Mouse (Mus musculus): ENCODE data around the gene Rbms3. TPM values are rescaled to one million over a fixed set of nuclear protein-coding genes. Genes with fewer than 3 reads are reported as not detected.

The Rbms3 gene
- polyA plus RNA-seq, 1 experiment from 2014 or later: 87.2 TPM

- WGBS: 98% methylated on average over 1 of the region's 1 CpGs
- Histone ChIP-seq H3K4me2 (replicated peaks) (no peak overlapping the region), H3K9me3 (no peaks in the 10 kb centered on the region), H3K36me3 (no peaks in the 10 kb centered on the region), H3K27me3 (replicated peaks) (no peaks in the 10 kb centered on the region), H3K4me3 (no peak overlapping the region), H3K4me1 (no peaks in the 10 kb centered on the region), H3K9ac (no peak overlapping the region), H3K27ac (no peak overlapping the region)
- no peak for ATAC-seq (ENCODE audit: low FRiP score, low read depth)
Measured at GRCm38 (mm10) chr9:117032690-117033089, 597.0 kb downstream of the Rbms3 start.

GRCm38 (mm10) chr9:117031237-117031636 is 598.5 kb downstream of the Rbms3 start:
- Histone ChIP-seq H3K4me3 (no peak overlapping the region), H3K27ac (no peak overlapping the region), H3K4me1 (no peaks in the 10 kb centered on the region), H3K27me3 (replicated peaks) (no peaks in the 10 kb centered on the region), H3K9me3 (no peaks in the 10 kb centered on the region), H3K9ac (no peak overlapping the region), H3K36me3 (no peaks in the 10 kb centered on the region), H3K4me2 (replicated peaks) (no peak overlapping the region)
- no peak for ATAC-seq (ENCODE audit: low FRiP score, low read depth)
- WGBS: 62% methylated on average over 11 of the region's 11 CpGs

GRCm38 (mm10) chr9:117030837-117031236 is 598.9 kb downstream of the Rbms3 start:
- H3K27me3 ChIP-seq (replicated peaks): no peaks in the 10 kb centered on the region
- no peak for ATAC-seq (ENCODE audit: low FRiP score, low read depth)
- H3K4me2 ChIP-seq (replicated peaks): no peak overlapping the region
- H3K4me3 ChIP-seq: no peak overlapping the region
- H3K9me3 ChIP-seq: no peaks in the 10 kb centered on the region
- H3K36me3 ChIP-seq: no peaks in the 10 kb centered on the region
- H3K4me1 ChIP-seq: no peaks in the 10 kb centered on the region
- no peak overlapping the region for H3K9ac ChIP-seq
- 56% methylated on average over 6 of the region's 6 CpGs for WGBS
- H3K27ac ChIP-seq: no peak overlapping the region

- WGBS: 75% methylated on average over 1 of the region's 1 CpGs
- H3K9me3 ChIP-seq: no peaks in the 10 kb centered on the region
- no peaks in the 10 kb centered on the region for H3K4me1 ChIP-seq
- H3K9ac ChIP-seq: no peak overlapping the region
- no peak overlapping the region for H3K4me2 ChIP-seq (replicated peaks)
- H3K36me3 ChIP-seq: no peaks in the 10 kb centered on the region
- H3K4me3 ChIP-seq: no peak overlapping the region
- no peak overlapping the region for H3K27ac ChIP-seq
- no peaks in the 10 kb centered on the region for H3K27me3 ChIP-seq (replicated peaks)
- ATAC-seq (ENCODE audit: low FRiP score, low read depth): no peak
Measured at GRCm38 (mm10) chr9:117029953-117030352, 599.8 kb downstream of the Rbms3 start.

GRCm38 (mm10) chr9:117028586-117028985 is 601.1 kb downstream of the Rbms3 start:
- 90% methylated on average over 4 of the region's 4 CpGs for whole genome bisulfite sequencing
- H3K4me2 ChIP-seq (replicated peaks): no peak overlapping the region
- no peak overlapping the region for H3K4me3 ChIP-seq
- H3K27ac ChIP-seq: no peak overlapping the region
- ATAC-seq (ENCODE audit: low FRiP score, low read depth): no peak
- no peaks in the 10 kb centered on the region for H3K27me3 ChIP-seq (replicated peaks)
- no peaks in the 10 kb centered on the region for H3K4me1 ChIP-seq
- H3K36me3 ChIP-seq: no peaks in the 10 kb centered on the region
- no peak overlapping the region for H3K9ac ChIP-seq
- H3K9me3 ChIP-seq: no peaks in the 10 kb centered on the region

GRCm38 (mm10) chr9:117022086-117022485 is 607.6 kb downstream of the Rbms3 start:
- no peak overlapping the region for H3K27ac ChIP-seq
- 93% methylated on average over 6 of the region's 6 CpGs for WGBS

GRCm38 (mm10) chr9:117021506-117021905 is 608.2 kb downstream of the Rbms3 start:
- peaks cover 9% of the 10 kb centered on the region for H3K4me1 ChIP-seq
- no peak overlapping the region for H3K27ac ChIP-seq
- H3K9me3 ChIP-seq: no peaks in the 10 kb centered on the region
- no peaks in the 10 kb centered on the region for H3K36me3 ChIP-seq
- WGBS: 83% methylated on average over 3 of the region's 3 CpGs
- H3K4me2 ChIP-seq (replicated peaks): no peak overlapping the region
- no peak for ATAC-seq (ENCODE audit: low FRiP score, low read depth)
- no peak overlapping the region for H3K4me3 ChIP-seq
- no peaks in the 10 kb centered on the region for H3K27me3 ChIP-seq (replicated peaks)
- no peak overlapping the region for H3K9ac ChIP-seq

More at GRCm38 (mm10) chr9:117022086-117022485, 607.6 kb downstream of the Rbms3 start:
- Histone ChIP-seq H3K36me3 (no peaks in the 10 kb centered on the region), H3K4me3 (no peak overlapping the region), H3K9ac (no peak overlapping the region), H3K4me2 (replicated peaks) (no peak overlapping the region), H3K9me3 (no peaks in the 10 kb centered on the region), H3K27me3 (replicated peaks) (no peaks in the 10 kb centered on the region), H3K4me1 (peaks cover 9% of the 10 kb centered on the region)
- ATAC-seq (ENCODE audit: low FRiP score, low read depth): no peak

- no peak for ATAC-seq (ENCODE audit: low FRiP score, low read depth)
- 95% methylated on average over 2 of the region's 2 CpGs for WGBS
Measured at GRCm38 (mm10) chr9:117020216-117020615, 609.5 kb downstream of the Rbms3 start.

GRCm38 (mm10) chr9:117018741-117019163 is 611.0 kb downstream of the Rbms3 start:
- no peak overlapping the region for H3K4me2 ChIP-seq (replicated peaks)
- H3K4me3 ChIP-seq: no peak overlapping the region
- no peaks in the 10 kb centered on the region for H3K36me3 ChIP-seq
- no peak overlapping the region for H3K9ac ChIP-seq
- H3K27ac ChIP-seq: no peak overlapping the region
- H3K4me1 ChIP-seq: peaks cover 9% of the 10 kb centered on the region
- WGBS: 12% methylated on average over 2 of the region's 2 CpGs
- no peaks in the 10 kb centered on the region for H3K27me3 ChIP-seq (replicated peaks)
- H3K9me3 ChIP-seq: no peaks in the 10 kb centered on the region
- no peak for ATAC-seq (ENCODE audit: low FRiP score, low read depth)

More at GRCm38 (mm10) chr9:117020216-117020615, 609.5 kb downstream of the Rbms3 start:
- H3K4me1 ChIP-seq: peaks cover 9% of the 10 kb centered on the region
- no peak overlapping the region for H3K4me3 ChIP-seq
- H3K9me3 ChIP-seq: no peaks in the 10 kb centered on the region
- no peak overlapping the region for H3K27ac ChIP-seq
- no peak overlapping the region for H3K9ac ChIP-seq
- H3K27me3 ChIP-seq (replicated peaks): no peaks in the 10 kb centered on the region
- H3K36me3 ChIP-seq: no peaks in the 10 kb centered on the region
- H3K4me2 ChIP-seq (replicated peaks): no peak overlapping the region

GRCm38 (mm10) chr9:117018301-117018700 is 611.4 kb downstream of the Rbms3 start:
- no peaks in the 10 kb centered on the region for H3K9me3 ChIP-seq
- 53% methylated on average over 12 of the region's 12 CpGs for WGBS
- no peak overlapping the region for H3K4me3 ChIP-seq
- H3K27me3 ChIP-seq (replicated peaks): no peaks in the 10 kb centered on the region
- no peak for ATAC-seq (ENCODE audit: low FRiP score, low read depth)
- no peak overlapping the region for H3K9ac ChIP-seq
- H3K36me3 ChIP-seq: no peaks in the 10 kb centered on the region
- no peak overlapping the region for H3K27ac ChIP-seq
- peaks cover 9% of the 10 kb centered on the region for H3K4me1 ChIP-seq
- H3K4me2 ChIP-seq (replicated peaks): no peak overlapping the region

- H3K9ac ChIP-seq: no peak overlapping the region
- H3K27ac ChIP-seq: no peak overlapping the region
- H3K4me3 ChIP-seq: no peak overlapping the region
- H3K36me3 ChIP-seq: no peaks in the 10 kb centered on the region
- H3K4me1 ChIP-seq: peaks cover 9% of the 10 kb centered on the region
- ATAC-seq (ENCODE audit: low FRiP score, low read depth): no peak
- 87% methylated on average over 9 of the region's 9 CpGs for WGBS
- no peak overlapping the region for H3K4me2 ChIP-seq (replicated peaks)
- H3K9me3 ChIP-seq: no peaks in the 10 kb centered on the region
- H3K27me3 ChIP-seq (replicated peaks): no peaks in the 10 kb centered on the region
Measured at GRCm38 (mm10) chr9:117016605-117017319, 613.0 kb downstream of the Rbms3 start.

- Histone ChIP-seq H3K9ac (no peak overlapping the region), H3K36me3 (no peaks in the 10 kb centered on the region), H3K4me1 (peaks cover 3% of the 10 kb centered on the region; the same call in 1 of the 2 replicates), H3K9me3 (no peaks in the 10 kb centered on the region), H3K27me3 (replicated peaks) (no peaks in the 10 kb centered on the region), H3K4me2 (replicated peaks) (no peak overlapping the region), H3K27ac (no peak overlapping the region), H3K4me3 (no peak overlapping the region)
- 82% methylated on average over 3 of the region's 3 CpGs for WGBS
- no peak for ATAC-seq (ENCODE audit: low FRiP score, low read depth)
Measured at GRCm38 (mm10) chr9:117013386-117013785, 616.3 kb downstream of the Rbms3 start.

- H3K9me3 ChIP-seq: no peaks in the 10 kb centered on the region
- H3K4me1 ChIP-seq: no peaks in the 10 kb centered on the region
- no peak overlapping the region for H3K4me3 ChIP-seq
- H3K27ac ChIP-seq: no peak overlapping the region
- 86% methylated on average over 3 of the region's 3 CpGs for WGBS
- no peak overlapping the region for H3K4me2 ChIP-seq (replicated peaks)
- H3K27me3 ChIP-seq (replicated peaks): no peaks in the 10 kb centered on the region
- no peaks in the 10 kb centered on the region for H3K36me3 ChIP-seq
- no peak for ATAC-seq (ENCODE audit: low FRiP score, low read depth)
- no peak overlapping the region for H3K9ac ChIP-seq
Measured at GRCm38 (mm10) chr9:117010801-117011200, 618.9 kb downstream of the Rbms3 start.
